Mouse (Mus musculus) myocyte (in vitro differentiated cells): ENCODE results near the gene Ncoa4.

Source experiments
- CEBPB ChIP-seq: IDR thresholded peaks from 2 replicates; pipeline ENCODE4 v1.6.1; 2011; ENCODE audit warnings: mild to moderate bottlenecking, moderate library complexity; ENCODE audit not compliant: poor library complexity, insufficient read depth, severe bottlenecking
- E2F4 ChIP-seq: IDR thresholded peaks from one replicate; pipeline ENCODE4 v1.6.1; 2011; ENCODE audit warnings: mild to moderate bottlenecking, control low read depth, moderate library complexity; ENCODE audit not compliant: insufficient read depth
- MAX ChIP-seq: IDR thresholded peaks from one replicate; pipeline ENCODE4 v1.6.1; 2011; ENCODE audit warnings: low read depth, mild to moderate bottlenecking, control low read depth
- MYOD1 ChIP-seq, 3 experiments: IDR thresholded peaks; one replicate each; pipeline ENCODE4 v1.6.1; 2011; ENCODE audit warnings: control low read depth in 2 of 3, low read depth in 2 of 3, mild to moderate bottlenecking in 2 of 3, moderate library complexity in 1 of 3; ENCODE audit not compliant: insufficient read length in 2 of 3, control insufficient read depth in 1 of 3
- MYOG ChIP-seq, 3 experiments: IDR thresholded peaks; one replicate each; pipeline ENCODE4 v1.6.1; 2011; ENCODE audit warnings: control low read depth in 2 of 3, low read depth in 2 of 3, mild to moderate bottlenecking in 2 of 3; ENCODE audit not compliant: insufficient read length in 2 of 3, control insufficient read depth in 1 of 3, insufficient read depth in 1 of 3
- POLR2A ChIP-seq: IDR thresholded peaks from one replicate; pipeline ENCODE4 v1.6.1; 2011; ENCODE audit warnings: low read depth, mild to moderate bottlenecking, control low read depth, moderate library complexity; ENCODE audit not compliant: insufficient read length
- POLR2AphosphoS2 ChIP-seq: IDR thresholded peaks from one replicate; pipeline ENCODE4 v1.6.1; 2011; ENCODE audit warnings: low read depth, control low read depth; ENCODE audit not compliant: insufficient read length
- REST ChIP-seq: IDR thresholded peaks from one replicate; pipeline ENCODE4 v1.6.1; 2011; ENCODE audit warnings: mild to moderate bottlenecking, control low read depth, moderate library complexity; ENCODE audit not compliant: insufficient read depth, insufficient read length
- SRF ChIP-seq: IDR thresholded peaks from one replicate; pipeline ENCODE4 v1.6.1; 2011; ENCODE audit warnings: low read depth; ENCODE audit not compliant: control insufficient read depth, insufficient read length
- TCF12 ChIP-seq: IDR thresholded peaks from one replicate; pipeline ENCODE4 v1.6.1; 2011; ENCODE audit warnings: mild to moderate bottlenecking, control low read depth; ENCODE audit not compliant: poor library complexity, insufficient read depth, severe bottlenecking
- TCF3 ChIP-seq: IDR thresholded peaks from one replicate; pipeline ENCODE4 v1.6.1; 2011; ENCODE audit warnings: low read depth, control low read depth; ENCODE audit not compliant: insufficient read length
- USF1 ChIP-seq: IDR thresholded peaks from one replicate; pipeline ENCODE4 v1.6.1; 2011; ENCODE audit warnings: low read depth, mild to moderate bottlenecking, control low read depth, moderate library complexity

DNA sequence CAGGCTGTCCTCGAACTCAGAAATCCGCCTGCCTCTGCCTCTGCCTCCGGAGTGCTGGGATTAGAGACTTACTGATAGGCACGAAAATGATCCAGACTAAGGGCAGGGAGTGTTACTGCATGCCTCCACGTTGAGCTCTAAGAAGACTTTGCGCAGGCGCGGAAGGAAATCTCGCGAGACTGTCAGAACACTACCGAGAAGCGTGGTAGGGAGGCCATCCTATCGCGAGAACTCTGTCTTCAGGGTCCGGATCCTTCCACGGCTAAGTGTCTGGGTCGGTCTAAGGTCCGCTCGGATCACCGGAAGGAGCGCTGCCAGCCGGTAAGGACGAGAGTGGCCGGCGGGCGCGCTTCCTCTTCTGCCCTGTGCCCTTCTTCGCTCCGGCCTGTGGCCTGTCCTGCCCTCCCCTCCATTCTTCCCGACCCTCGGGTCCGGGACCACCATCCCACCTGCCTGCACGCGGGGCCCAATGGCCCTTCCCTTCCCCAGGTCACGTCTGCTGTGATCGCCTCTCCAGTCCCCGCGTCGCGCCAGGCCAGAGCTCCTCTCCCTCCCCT, at the start of gene Ncoa4:
- TF ChIP-seq USF1: no peak
- peak; percentile 97 for TF ChIP-seq POLR2A
- TF ChIP-seq POLR2AphosphoS2: peak; percentile 92
- no peak for TF ChIP-seq E2F4
- TF ChIP-seq SRF: no peak
- TF ChIP-seq TCF12: no peak
- TF ChIP-seq REST: no peak
- TF ChIP-seq MYOG (IDR thresholded peaks at IDR 0.05; ENCODE audit: control insufficient read depth in 1 of 3, insufficient read depth in 1 of 3, insufficient read length in 2 of 3, low read depth in 2 of 3): no peak
- no peak for TF ChIP-seq MAX
- TF ChIP-seq CEBPB: no peak
- peak in 1 of 3 experiments; percentile 22 for TF ChIP-seq MYOD1 (IDR thresholded peaks at IDR 0.05; ENCODE audit: control insufficient read depth in 1 of 3, insufficient read length in 2 of 3, low read depth in 2 of 3)
- TF ChIP-seq TCF3: no peak
